Mouse (Mus musculus): ENCODE results near the gene Gm5415. TPM values are rescaled to one million over a fixed set of nuclear protein-coding genes. Genes with fewer than 3 reads are reported as not detected.
"Not testable (repeated sequence)": the region's sequence is repeated elsewhere in the genome, so short reads cannot be mapped to it uniquely, and the experiment has no call there.

Gene Gm5415
- not detected in 2 replicates for polyA plus RNA-seq (2015; fragmentation: Nextera tagmentation; extraction: Ambion mirVana)

DNA sequence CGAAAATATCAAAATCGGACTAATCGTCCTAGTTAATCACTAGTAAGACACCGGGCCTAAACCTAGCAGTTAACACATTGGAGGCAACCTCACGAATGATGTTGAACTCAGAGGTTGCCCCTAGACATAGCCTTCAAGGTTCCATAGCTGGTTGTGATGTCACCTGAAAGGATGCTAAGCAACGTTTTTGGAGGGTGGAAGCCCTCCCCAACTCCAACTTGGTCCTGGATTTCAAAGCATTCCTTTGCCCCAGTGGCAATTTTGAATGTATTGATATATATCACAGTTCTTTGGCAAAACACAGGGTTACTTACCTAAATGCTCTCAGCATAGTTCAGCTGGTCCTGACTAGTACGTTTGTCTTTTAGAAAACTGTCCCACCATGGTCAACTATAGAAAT lies at the start of gene Gm5415:
TSS of gene Gm5415 (minus strand) at position 101 of the 400 bp plus-strand sequence.
- DNase-seq (ENCODE audit: low spot score) = not testable (repeated sequence)

DNA sequence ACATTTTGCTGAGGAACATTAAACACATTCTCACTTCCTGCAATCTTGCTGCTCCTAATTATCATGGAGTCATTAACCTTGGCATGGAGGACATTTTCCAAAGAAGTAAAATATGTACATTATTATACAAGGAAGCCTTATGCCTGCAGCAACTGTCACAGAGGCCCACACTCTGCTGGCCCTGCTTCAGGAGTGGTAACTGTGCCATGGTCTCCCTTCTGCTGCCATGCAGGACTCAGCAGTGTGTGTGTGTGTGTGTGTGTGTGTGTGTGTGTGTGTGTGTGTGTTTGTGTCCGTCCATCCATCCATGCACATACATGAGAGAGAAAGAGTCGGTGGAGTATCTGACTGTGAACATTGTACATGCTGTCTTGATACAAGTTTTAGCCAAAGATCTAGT lies 21.8 kb upstream of the Gm5415 start:
- no peak for DNase-seq (ENCODE audit: low spot score)

GRCm38 (mm10) chr1:32553925-32554324 lies 6.8 kb upstream of the Gm5415 start:
- no peak for DNase-seq (ENCODE audit: low spot score)

- no peak for DNase-seq (ENCODE audit: low spot score)
Measured at GRCm38 (mm10) chr1:32553459-32553858, 6.4 kb upstream of the Gm5415 start.

DNA sequence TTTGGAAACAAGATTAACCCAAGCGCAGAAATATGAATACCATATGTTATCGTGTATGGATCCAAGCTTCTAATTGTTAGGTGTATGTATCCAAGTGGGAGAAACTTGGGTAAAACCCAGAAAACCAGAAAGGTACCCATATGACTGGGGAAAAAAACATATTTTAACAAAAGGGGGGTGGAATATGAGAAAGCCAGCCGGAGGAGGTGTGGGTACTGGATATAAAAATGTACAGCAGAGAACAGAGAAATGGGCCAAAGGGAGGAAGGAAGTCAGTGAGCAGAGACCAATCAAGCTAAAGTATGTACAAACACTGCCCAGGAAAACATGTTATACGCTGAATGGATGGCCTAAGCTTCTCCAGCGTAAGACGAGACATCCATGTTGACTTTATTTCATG lies 43.7 kb downstream of the Gm5415 start:
- no peak for DNase-seq (ENCODE audit: low spot score)
